Mouse (Mus musculus) MEL (cell line): ENCODE measurements around the gene Atp10b. TPM values are rescaled to one million over a fixed set of nuclear protein-coding genes. Genes with fewer than 3 reads are reported as not detected.

Experiments used
- DNase-seq: peaks from one replicate; pipeline ENCODE4 v3.0.0; 2011; ENCODE audit warnings: low read depth, low spot score
- H3K27ac ChIP-seq: 2 replicates; pipeline ENCODE4 v1.5.1; 2012; ENCODE audit warnings: low read depth, mild to moderate bottlenecking, control low read depth, low read length, moderate library complexity; ENCODE audit not compliant: control insufficient read depth
- H3K27me3 ChIP-seq, 2 experiments: fragments of 150-350 bp in 1 of 2; sonication (generic) in 1 of 2; 2 replicates each; pipeline ENCODE4 v1.6.1; 2012; ENCODE audit warnings: low read length in 2 of 2, mild to moderate bottlenecking in 2 of 2, improper control_type of control experiment in 1 of 2, moderate library complexity in 1 of 2; ENCODE audit not compliant: insufficient read depth in 2 of 2, control insufficient read depth in 1 of 2
- H3K36me3 ChIP-seq, 2 experiments: 2 replicates each; pipeline ENCODE4 v1.6.1; 2012 to 2014; ENCODE audit warnings: low read length in 2 of 2, improper control_type of control experiment in 1 of 2, inconsistent platforms in 1 of 2, mild to moderate bottlenecking in 1 of 2; ENCODE audit not compliant: insufficient read depth in 2 of 2, control insufficient read depth in 1 of 2
- H3K4me1 ChIP-seq, 2 experiments: fragments of 150-350 bp in 1 of 2; sonication (generic) in 1 of 2; 2 replicates each; pipeline ENCODE4 v1.6.1; 2012; ENCODE audit warnings: low read length in 2 of 2, improper control_type of control experiment in 1 of 2, mild to moderate bottlenecking in 1 of 2; ENCODE audit not compliant: insufficient read depth in 2 of 2, control insufficient read depth in 1 of 2
- H3K4me3 ChIP-seq, 2 experiments: fragments of 150-350 bp in 1 of 2; sonication (generic) in 1 of 2; 2 replicates each; pipeline ENCODE4 v1.5.1; 2012; ENCODE audit warnings: low read depth in 2 of 2, low read length in 2 of 2, mild to moderate bottlenecking in 2 of 2, moderate library complexity in 2 of 2, control low read depth in 1 of 2, improper control_type of control experiment in 1 of 2; ENCODE audit not compliant: control insufficient read depth in 1 of 2, insufficient read depth in 1 of 2
- H3K79me2 ChIP-seq: 2 replicates; pipeline ENCODE4 v1.6.1; 2012; ENCODE audit warnings: mild to moderate bottlenecking, low read length, moderate library complexity; ENCODE audit not compliant: control insufficient read depth, poor library complexity, insufficient read depth
- H3K9ac ChIP-seq: 2 replicates; pipeline ENCODE4 v1.6.1; 2012; ENCODE audit warnings: low read depth, mild to moderate bottlenecking, control low read depth, low read length, moderate library complexity; ENCODE audit not compliant: control insufficient read depth, poor library complexity, severe bottlenecking
- H3K9me3 ChIP-seq: fragments of 150-350 bp; sonication (generic); replicated peaks from 2 replicates; pipeline ENCODE4 v1.6.1; 2012; ENCODE audit warnings: mild to moderate bottlenecking, low read length, improper control_type of control experiment, moderate library complexity; ENCODE audit not compliant: insufficient read depth
- BHLHE40 ChIP-seq: IDR thresholded peaks from 2 replicates; pipeline ENCODE4 v1.6.1; 2012; ENCODE audit warnings: low read depth, mild to moderate bottlenecking, inconsistent platforms, low read length, improper control_type of control experiment, borderline replicate concordance
- CHD2 ChIP-seq: IDR thresholded peaks from 2 replicates; pipeline ENCODE4 v1.6.1; 2011; ENCODE audit warnings: low read length, improper control_type of control experiment
- CTCF ChIP-seq, 3 experiments: IDR thresholded peaks in 2 of 3; conservative IDR thresholded peaks in 1 of 3; 2 replicates each; pipeline ENCODE4 v1.5.1; 2011 to 2012; ENCODE audit warnings: low read length in 3 of 3, low read depth in 2 of 3, mild to moderate bottlenecking in 2 of 3, improper control_type of control experiment in 1 of 3, inconsistent platforms in 1 of 3, mixed read lengths in 1 of 3, moderate library complexity in 1 of 3; ENCODE audit not compliant: control insufficient read depth in 1 of 3, insufficient read depth in 1 of 3, poor library complexity in 1 of 3, severe bottlenecking in 1 of 3
- E2F4 ChIP-seq: IDR thresholded peaks from 2 replicates; pipeline ENCODE4 v1.6.1; 2011; ENCODE audit warnings: low read depth, low read length, improper control_type of control experiment, borderline replicate concordance
- ELF1 ChIP-seq: IDR thresholded peaks from 2 replicates; pipeline ENCODE4 v1.6.1; 2014; ENCODE audit warnings: low read depth, mild to moderate bottlenecking, inconsistent platforms, low read length, improper control_type of control experiment, moderate library complexity
- GABPA ChIP-seq: IDR thresholded peaks from 2 replicates; pipeline ENCODE4 v1.6.1; 2012; ENCODE audit warnings: low read depth, mild to moderate bottlenecking, inconsistent platforms, low read length, improper control_type of control experiment, moderate library complexity
- GATA1 ChIP-seq: IDR thresholded peaks from 2 replicates; pipeline ENCODE4 v1.6.1; 2011; ENCODE audit warnings: low read depth, low read length, improper control_type of control experiment
- JUND ChIP-seq: IDR thresholded peaks from 2 replicates; pipeline ENCODE4 v1.6.1; 2011; ENCODE audit warnings: low read depth, mild to moderate bottlenecking, improper control_type of control experiment, low read length
- KAT2A ChIP-seq: conservative IDR thresholded peaks from 2 replicates; pipeline ENCODE4 v1.6.1; 2012; ENCODE audit warnings: low read depth, low read length, improper control_type of control experiment, inconsistent platforms
- MAX ChIP-seq: IDR thresholded peaks from 2 replicates; pipeline ENCODE4 v1.6.1; 2011; ENCODE audit warnings: low read length, improper control_type of control experiment
- MAZ ChIP-seq: IDR thresholded peaks from 2 replicates; pipeline ENCODE4 v1.6.1; 2012; ENCODE audit warnings: low read depth, mild to moderate bottlenecking, inconsistent platforms, low read length, improper control_type of control experiment
- MXI1 ChIP-seq: IDR thresholded peaks from 2 replicates; pipeline ENCODE4 v1.6.1; 2011; ENCODE audit warnings: mild to moderate bottlenecking, low read depth, low read length, improper control_type of control experiment
- POLR2AphosphoS2 ChIP-seq: IDR thresholded peaks from 2 replicates; pipeline ENCODE4 v1.6.1; 2011; ENCODE audit warnings: low read length, improper control_type of control experiment
- RAD21 ChIP-seq: IDR thresholded peaks from 2 replicates; pipeline ENCODE4 v1.6.1; 2011; ENCODE audit warnings: mild to moderate bottlenecking, low read depth, low read length, improper control_type of control experiment
- RCOR1 ChIP-seq: IDR thresholded peaks from 2 replicates; pipeline ENCODE4 v1.6.1; 2012; ENCODE audit warnings: low read depth, mild to moderate bottlenecking, inconsistent platforms, low read length, improper control_type of control experiment
- SIN3A ChIP-seq: IDR thresholded peaks from 2 replicates; pipeline ENCODE4 v1.6.1; 2012; ENCODE audit warnings: low read length, improper control_type of control experiment, inconsistent platforms
- USF1 ChIP-seq: IDR thresholded peaks from 2 replicates; pipeline ENCODE4 v1.6.1; 2014; ENCODE audit warnings: low read depth, mild to moderate bottlenecking, inconsistent platforms, low read length, improper control_type of control experiment, moderate library complexity
- USF2 ChIP-seq, 2 experiments: IDR thresholded peaks; 2 replicates each; pipeline ENCODE4 v1.6.1; 2011 to 2012; ENCODE audit warnings: improper control_type of control experiment in 2 of 2, low read length in 2 of 2, borderline replicate concordance in 1 of 2, inconsistent platforms in 1 of 2, low read depth in 1 of 2, mild to moderate bottlenecking in 1 of 2; ENCODE audit not compliant: insufficient read depth in 1 of 2
- ZKSCAN1 ChIP-seq: IDR thresholded peaks from 2 replicates; pipeline ENCODE4 v1.6.1; 2012; ENCODE audit warnings: low read depth, mild to moderate bottlenecking, inconsistent platforms, low read length, improper control_type of control experiment, moderate library complexity
- ZMIZ1 ChIP-seq: IDR thresholded peaks from 2 replicates; pipeline ENCODE4 v1.6.1; 2012; ENCODE audit warnings: low read depth, mild to moderate bottlenecking, inconsistent platforms, low read length, improper control_type of control experiment, moderate library complexity
- ZNF384 ChIP-seq: IDR thresholded peaks from 2 replicates; pipeline ENCODE4 v1.6.1; 2012; ENCODE audit warnings: low read depth, mild to moderate bottlenecking, inconsistent platforms, low read length, improper control_type of control experiment
- polyA plus RNA-seq, 2 experiments: library from polyadenylated mRNA; stranded (reverse) in 1 of 2; unstranded in 1 of 2; fragments of >175 nt in 1 of 2; fragments of >200 nt in 1 of 2; gene quantifications; 2 replicates each; pipeline versions ENCODE4 v1.2.1 to v1.2.4; 2012; ENCODE audit warnings: low replicate concordance in 2 of 2, low read depth in 1 of 2; ENCODE audit not compliant: insufficient read length in 2 of 2, insufficient read depth in 1 of 2, missing spikeins in 1 of 2
- total RNA-seq: library from RNA; depleted of rRNA; stranded (reverse); fragments of 300-350 nt; gene quantifications from 2 replicates; pipeline ENCODE4 v1.2.3, GENCODE M21; 2012

Gene Atp10b
- total and polyA plus RNA-seq, 3 experiments = not detected

DNA sequence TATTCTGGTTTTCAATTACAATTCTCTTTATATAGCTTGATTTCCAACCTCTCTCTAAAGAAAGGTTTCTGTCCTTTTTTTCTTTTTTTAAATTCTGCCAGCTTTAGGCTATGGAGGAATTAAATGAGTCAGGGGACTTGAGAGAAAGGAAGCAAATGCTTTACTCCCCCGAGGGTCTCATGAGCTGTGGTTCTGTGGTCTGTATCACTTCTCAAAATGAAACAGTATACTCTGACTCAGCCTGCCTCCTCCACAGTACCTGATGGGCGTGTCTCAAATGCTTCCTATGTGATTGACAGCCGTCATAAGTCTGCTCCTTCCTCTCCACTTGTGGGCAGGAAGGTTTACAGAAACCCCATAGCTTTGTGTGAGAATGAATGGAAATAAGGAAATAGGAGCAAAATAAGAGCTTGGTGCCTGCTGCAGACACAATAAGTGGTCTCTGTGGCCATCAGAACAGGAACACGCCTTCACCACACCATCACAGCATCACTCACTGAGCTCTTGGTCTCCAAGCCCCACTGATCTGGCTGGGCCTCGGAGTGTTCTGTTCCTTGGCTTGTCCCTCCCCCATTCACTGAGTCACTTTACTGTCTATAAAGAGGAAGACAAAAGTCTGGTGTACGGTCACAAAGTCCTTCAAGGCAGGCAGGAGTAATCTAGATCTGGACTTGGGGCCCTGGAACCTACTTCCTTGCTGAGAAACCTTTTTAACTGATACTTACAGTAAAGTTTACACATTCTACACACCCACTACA is 24.9 kb downstream of the Atp10b start:
- H3K4me3 ChIP-seq = no peak overlapping the region
- no peak overlapping the region for H3K27ac ChIP-seq
- DNase-seq = no peak

DNA sequence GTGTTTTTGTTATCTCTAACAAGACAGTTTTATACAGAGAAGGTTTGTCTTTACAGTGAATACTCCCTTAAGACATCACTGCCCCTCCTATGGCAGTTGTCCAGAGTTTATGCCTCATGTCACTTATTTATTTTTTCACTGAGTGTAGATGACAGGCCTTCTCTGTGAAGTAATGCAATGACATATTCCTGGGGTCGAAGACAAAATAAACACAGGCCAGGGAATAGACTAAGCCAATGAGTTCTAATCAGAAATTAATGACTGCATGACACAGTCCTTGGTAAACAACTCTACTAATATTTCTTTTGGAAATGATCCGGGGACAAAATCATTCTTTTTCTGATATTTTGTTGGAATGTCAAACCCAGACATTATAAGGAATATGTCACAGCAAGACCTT is 32.7 kb downstream of the Atp10b start:
- DNase-seq = no peak
- Histone ChIP-seq H3K4me1 (no peaks in the 10 kb centered on the region), H3K27ac (no peak overlapping the region), H3K9me3 (no peaks in the 10 kb centered on the region), H3K79me2 (no peaks in the 10 kb centered on the region), H3K9ac (no peak overlapping the region), H3K36me3 (no peaks in the 10 kb centered on the region), H3K4me3 (no peak overlapping the region), H3K27me3 (no peaks in the 10 kb centered on the region)
- TF ChIP-seq GATA1 = no peak
- no peak for TF ChIP-seq SIN3A
- TF ChIP-seq MAZ = no peak
- no peak for TF ChIP-seq RCOR1
- TF ChIP-seq POLR2AphosphoS2 = no peak
- TF ChIP-seq E2F4 = no peak
- no peak for TF ChIP-seq BHLHE40
- no peak for TF ChIP-seq ZMIZ1
- no peak for TF ChIP-seq USF1
- TF ChIP-seq ELF1 = no peak
- no peak for TF ChIP-seq CTCF (IDR thresholded peaks at IDR 0.05 in 2 of 3, conservative IDR thresholded peaks at IDR 0.05 in 1 of 3; ENCODE audit: control insufficient read depth in 1 of 3, insufficient read depth in 1 of 3, low read depth in 2 of 3, low read length in 3 of 3, poor library complexity in 1 of 3, severe bottlenecking in 1 of 3)
- TF ChIP-seq ZKSCAN1 = no peak
- TF ChIP-seq MAX = no peak
- TF ChIP-seq KAT2A = no peak

More for the DNA sequence above, 24.9 kb downstream of the Atp10b start:
- Histone ChIP-seq H3K9me3 (no peaks in the 10 kb centered on the region), H3K36me3 (no peaks in the 10 kb centered on the region), H3K79me2 (no peaks in the 10 kb centered on the region), H3K27me3 (no peaks in the 10 kb centered on the region), H3K4me1 (no peaks in the 10 kb centered on the region), H3K9ac (no peak overlapping the region)
- TF ChIP-seq GABPA = no peak
- no peak for TF ChIP-seq ZNF384
- TF ChIP-seq KAT2A = no peak
- TF ChIP-seq JUND = no peak
- TF ChIP-seq SIN3A = no peak
- no peak for TF ChIP-seq USF2 (IDR thresholded peaks at IDR 0.05; ENCODE audit: borderline replicate concordance in 1 of 2, insufficient read depth in 1 of 2, low read depth in 1 of 2, low read length in 2 of 2)
- no peak for TF ChIP-seq CHD2
- TF ChIP-seq RAD21 = no peak
- no peak for TF ChIP-seq RCOR1
- TF ChIP-seq GATA1 = no peak
- TF ChIP-seq MXI1 = no peak
